Mouse (Mus musculus): ENCODE measurements around the gene Arhgef3. TPM values are rescaled to one million over a fixed set of nuclear protein-coding genes. Genes with fewer than 3 reads are reported as not detected.

The Arhgef3 gene
- polyA plus RNA-seq, 1 experiment from 2014 or later, result 4.2 TPM

- WGBS, result 77% methylated on average over 8 of the region's 8 CpGs
- H3K4me1 ChIP-seq, result 0 out of 2 replicates have a peak, but pooled peaks cover 4% of the 10 kb centered on the region
- no peak overlapping the region for H3K9ac ChIP-seq
- no peaks in the 10 kb centered on the region for H3K9me3 ChIP-seq
- ATAC-seq (ENCODE audit: low FRiP score, low read depth), result no peak
- H3K4me3 ChIP-seq, result no peak overlapping the region
- H3K27ac ChIP-seq, result no peak overlapping the region
- no peak overlapping the region for H3K4me2 ChIP-seq (replicated peaks)
- no peaks in the 10 kb centered on the region for H3K36me3 ChIP-seq
- H3K27me3 ChIP-seq (replicated peaks), result no peaks in the 10 kb centered on the region
These were observed 257.0 kb downstream of the Arhgef3 start for GRCm38 (mm10) chr14:27371669-27372076.

- ATAC-seq (ENCODE audit: low FRiP score, low read depth), result no peak
- H3K9ac ChIP-seq, result no peak overlapping the region
- no peaks in the 10 kb centered on the region for H3K36me3 ChIP-seq
- no peaks in the 10 kb centered on the region for H3K4me1 ChIP-seq
- no peak overlapping the region for H3K4me3 ChIP-seq
- H3K27ac ChIP-seq, result no peak overlapping the region
- WGBS, result 88% methylated on average over 5 of the region's 5 CpGs
- no peaks in the 10 kb centered on the region for H3K9me3 ChIP-seq
- no peak overlapping the region for H3K4me2 ChIP-seq (replicated peaks)
- no peaks in the 10 kb centered on the region for H3K27me3 ChIP-seq (replicated peaks)
These were observed 258.8 kb downstream of the Arhgef3 start for GRCm38 (mm10) chr14:27373498-27373897.

DNA sequence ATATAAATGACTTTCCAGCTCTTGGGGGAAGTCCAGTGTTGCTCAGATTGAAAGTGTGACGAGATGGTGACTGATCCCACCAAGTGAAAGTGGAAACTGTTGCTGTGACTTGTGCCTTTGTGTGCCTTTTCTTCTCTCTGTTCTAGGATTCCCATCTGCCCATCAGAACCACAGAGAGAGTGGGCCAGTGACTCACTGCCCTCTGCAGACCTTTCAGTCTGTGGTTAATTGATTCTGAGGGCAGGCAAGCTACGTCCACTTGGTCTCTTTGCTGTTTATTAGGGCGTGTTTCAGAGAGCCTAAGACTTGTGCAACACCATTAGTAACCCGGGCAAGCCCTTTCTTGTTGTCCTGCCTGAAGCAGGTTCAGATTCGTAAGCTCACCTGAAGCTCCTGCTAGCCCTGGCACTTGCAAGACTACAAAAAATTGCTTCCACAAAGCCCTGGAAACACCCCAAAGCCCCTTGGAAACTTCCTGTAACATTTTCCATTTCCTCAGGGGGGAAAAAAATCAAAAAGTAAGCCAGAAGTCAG is 261.5 kb downstream of the Arhgef3 start:
- 66% methylated on average over 5 of the region's 5 CpGs for WGBS
- no peaks in the 10 kb centered on the region for H3K9me3 ChIP-seq
- H3K9ac ChIP-seq, result no peak overlapping the region
- H3K27me3 ChIP-seq (replicated peaks), result no peaks in the 10 kb centered on the region
- H3K36me3 ChIP-seq, result no peaks in the 10 kb centered on the region
- no peak overlapping the region for H3K4me2 ChIP-seq (replicated peaks)
- H3K27ac ChIP-seq, result no peak overlapping the region
- no peak overlapping the region for H3K4me3 ChIP-seq
- H3K4me1 ChIP-seq, result no peaks in the 10 kb centered on the region
- ATAC-seq (ENCODE audit: low FRiP score, low read depth), result no peak

- no peak overlapping the region for H3K4me2 ChIP-seq (replicated peaks)
- H3K4me3 ChIP-seq, result no peak overlapping the region
- no peaks in the 10 kb centered on the region for H3K4me1 ChIP-seq
- H3K9me3 ChIP-seq, result no peaks in the 10 kb centered on the region
- H3K9ac ChIP-seq, result no peak overlapping the region
- no peak for ATAC-seq (ENCODE audit: low FRiP score, low read depth)
- no peaks in the 10 kb centered on the region for H3K27me3 ChIP-seq (replicated peaks)
- no peak overlapping the region for H3K27ac ChIP-seq
- 90% methylated on average over 7 of the region's 7 CpGs for WGBS
- H3K36me3 ChIP-seq, result no peaks in the 10 kb centered on the region
These were observed 264.0 kb downstream of the Arhgef3 start for GRCm38 (mm10) chr14:27378669-27379068.

DNA sequence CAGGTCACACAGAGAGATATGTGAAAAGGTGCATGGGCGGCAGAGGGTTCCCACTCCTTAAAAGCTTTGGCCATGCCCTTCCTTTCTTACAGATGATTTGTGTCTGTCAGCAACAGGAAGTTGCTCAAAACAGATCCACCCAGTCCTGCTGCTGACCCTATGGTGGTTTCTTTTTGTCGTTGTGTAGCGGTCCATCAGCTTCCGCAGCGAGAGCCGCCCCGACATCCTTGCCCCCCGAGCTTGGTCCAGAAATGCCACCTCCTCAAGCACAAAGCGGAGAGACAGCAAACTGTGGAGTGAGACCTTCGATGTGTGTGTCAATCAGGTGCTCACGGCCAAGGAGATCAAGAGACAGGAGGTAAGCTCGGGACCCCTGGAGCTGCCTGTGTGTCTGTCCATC is 264.7 kb downstream of the Arhgef3 start:
- H3K9ac ChIP-seq, result no peak overlapping the region
- no peaks in the 10 kb centered on the region for H3K36me3 ChIP-seq
- H3K9me3 ChIP-seq, result no peaks in the 10 kb centered on the region
- WGBS, result 92% methylated on average over 12 of the region's 12 CpGs
- no peaks in the 10 kb centered on the region for H3K27me3 ChIP-seq (replicated peaks)
- no peak for ATAC-seq (ENCODE audit: low FRiP score, low read depth)
- no peak overlapping the region for H3K4me2 ChIP-seq (replicated peaks)
- no peak overlapping the region for H3K4me3 ChIP-seq
- no peaks in the 10 kb centered on the region for H3K4me1 ChIP-seq
- H3K27ac ChIP-seq, result no peak overlapping the region

- 88% methylated on average over 7 of the region's 7 CpGs for WGBS
- H3K4me2 ChIP-seq (replicated peaks), result no peak overlapping the region
- H3K9me3 ChIP-seq, result no peaks in the 10 kb centered on the region
- H3K27ac ChIP-seq, result no peak overlapping the region
- no peaks in the 10 kb centered on the region for H3K36me3 ChIP-seq
- ATAC-seq (ENCODE audit: low FRiP score, low read depth), result no peak
- H3K4me3 ChIP-seq, result no peak overlapping the region
- no peak overlapping the region for H3K9ac ChIP-seq
- H3K27me3 ChIP-seq (replicated peaks), result no peaks in the 10 kb centered on the region
- no peaks in the 10 kb centered on the region for H3K4me1 ChIP-seq
These were observed 266.8 kb downstream of the Arhgef3 start for GRCm38 (mm10) chr14:27381459-27381858.

DNA sequence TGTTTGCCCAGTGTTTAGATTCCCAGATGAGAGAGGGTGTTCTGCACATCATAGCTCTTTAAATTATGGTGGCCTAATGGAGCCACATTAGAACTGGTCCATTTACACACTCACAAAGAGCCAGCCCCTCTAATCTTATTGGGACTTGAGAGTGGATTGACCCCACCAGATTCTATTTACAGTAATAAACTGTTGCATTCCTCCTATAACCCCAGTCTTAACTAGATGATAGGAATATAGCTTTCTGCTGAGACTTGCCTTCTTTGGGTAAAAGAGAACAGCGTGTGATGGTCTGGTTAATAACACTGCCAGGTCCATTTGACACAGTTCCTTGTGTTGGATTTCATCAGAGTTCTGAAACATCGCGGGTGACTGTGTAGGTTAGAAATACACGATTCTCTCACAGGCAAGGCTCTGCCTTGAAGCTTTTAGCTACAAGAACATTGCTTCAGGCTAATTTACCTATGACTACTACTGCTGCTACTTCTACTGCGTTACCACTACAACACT is 268.7 kb downstream of the Arhgef3 start:
- no peaks in the 10 kb centered on the region for H3K27me3 ChIP-seq (replicated peaks)
- H3K4me2 ChIP-seq (replicated peaks), result no peak overlapping the region
- ATAC-seq (ENCODE audit: low FRiP score, low read depth), result no peak
- WGBS, result 92% methylated on average over 5 of the region's 5 CpGs
- H3K4me3 ChIP-seq, result no peak overlapping the region
- H3K9ac ChIP-seq, result no peak overlapping the region
- no peaks in the 10 kb centered on the region for H3K4me1 ChIP-seq
- H3K27ac ChIP-seq, result no peak overlapping the region
- H3K9me3 ChIP-seq, result no peaks in the 10 kb centered on the region
- H3K36me3 ChIP-seq, result no peaks in the 10 kb centered on the region

DNA sequence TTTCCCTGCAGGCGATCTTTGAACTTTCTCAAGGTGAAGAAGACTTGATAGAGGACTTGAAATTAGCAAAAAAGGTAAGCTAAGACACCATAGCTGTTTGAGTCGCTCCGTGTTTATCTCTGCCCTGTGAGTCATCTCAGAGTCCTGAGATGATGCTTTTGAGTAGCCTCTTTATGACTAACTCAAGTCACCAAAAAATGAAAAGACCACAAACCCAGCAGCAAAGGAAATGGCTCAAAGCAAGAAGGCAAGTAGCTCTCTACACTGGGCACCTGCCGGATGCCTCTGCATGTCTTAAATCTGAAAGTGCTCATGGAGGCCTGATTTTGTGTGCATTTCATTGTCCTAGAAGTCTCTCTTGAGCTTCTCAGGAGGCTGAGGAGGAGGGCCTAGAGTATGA is 269.4 kb downstream of the Arhgef3 start:
- H3K27ac ChIP-seq, result no peak overlapping the region
- WGBS, result 93% methylated on average over 4 of the region's 4 CpGs
- ATAC-seq (ENCODE audit: low FRiP score, low read depth), result no peak
- H3K36me3 ChIP-seq, result no peaks in the 10 kb centered on the region
- H3K4me1 ChIP-seq, result no peaks in the 10 kb centered on the region
- no peaks in the 10 kb centered on the region for H3K9me3 ChIP-seq
- no peak overlapping the region for H3K4me2 ChIP-seq (replicated peaks)
- H3K9ac ChIP-seq, result no peak overlapping the region
- no peaks in the 10 kb centered on the region for H3K27me3 ChIP-seq (replicated peaks)
- H3K4me3 ChIP-seq, result no peak overlapping the region

DNA sequence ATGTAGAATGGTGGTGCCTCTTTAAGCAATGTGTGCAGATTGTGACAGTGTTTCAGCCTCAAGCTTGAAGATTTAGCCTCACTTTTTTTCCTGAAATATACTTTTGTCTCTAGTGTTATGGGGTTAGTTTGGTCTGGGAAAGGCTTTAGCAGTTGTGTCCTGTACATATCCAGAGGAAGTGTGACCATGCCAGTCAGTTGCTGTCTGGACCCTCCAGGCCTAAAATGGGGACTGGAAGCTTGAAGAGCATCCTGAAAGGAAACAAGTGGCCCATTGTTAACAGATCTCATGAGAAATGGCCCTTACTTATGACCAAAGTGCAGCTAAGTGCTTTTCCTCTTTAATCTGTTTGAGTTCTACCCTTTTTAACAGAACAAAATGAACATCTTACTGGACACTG is 273.9 kb downstream of the Arhgef3 start:
- no peaks in the 10 kb centered on the region for H3K9me3 ChIP-seq
- no peaks in the 10 kb centered on the region for H3K36me3 ChIP-seq
- H3K4me1 ChIP-seq, result no peaks in the 10 kb centered on the region
- H3K27ac ChIP-seq, result no peak overlapping the region
- H3K4me2 ChIP-seq (replicated peaks), result no peak overlapping the region
- H3K4me3 ChIP-seq, result no peak overlapping the region
- no peak for ATAC-seq (ENCODE audit: low FRiP score, low read depth)
- no peaks in the 10 kb centered on the region for H3K27me3 ChIP-seq (replicated peaks)
- no peak overlapping the region for H3K9ac ChIP-seq

DNA sequence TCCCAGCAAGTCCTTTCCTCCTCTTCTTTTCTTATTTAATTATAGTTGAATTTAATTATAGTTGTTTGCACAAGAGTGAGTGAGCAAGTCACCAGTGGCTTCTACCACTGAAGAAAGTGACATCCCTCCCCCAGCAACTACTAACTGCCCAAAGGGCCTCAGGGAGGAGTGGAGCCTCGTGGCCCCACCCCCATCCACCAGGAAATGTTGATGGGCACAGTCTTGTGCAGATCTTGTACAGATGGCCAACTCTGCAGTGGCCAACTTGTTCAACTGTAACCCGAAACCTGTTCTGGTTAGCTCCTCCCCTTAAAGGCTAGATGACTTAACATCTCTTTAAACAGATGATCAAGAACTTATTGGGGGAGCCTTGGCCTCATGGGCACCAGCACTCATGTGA is 275.0 kb downstream of the Arhgef3 start:
- no peaks in the 10 kb centered on the region for H3K9me3 ChIP-seq
- no peak overlapping the region for H3K4me3 ChIP-seq
- WGBS, result 77% methylated on average over 2 of the region's 2 CpGs
- no peak overlapping the region for H3K27ac ChIP-seq
- no peak for ATAC-seq (ENCODE audit: low FRiP score, low read depth)
- H3K9ac ChIP-seq, result no peak overlapping the region
- H3K4me1 ChIP-seq, result no peaks in the 10 kb centered on the region
- H3K4me2 ChIP-seq (replicated peaks), result no peak overlapping the region
- no peaks in the 10 kb centered on the region for H3K36me3 ChIP-seq
- H3K27me3 ChIP-seq (replicated peaks), result no peaks in the 10 kb centered on the region

DNA sequence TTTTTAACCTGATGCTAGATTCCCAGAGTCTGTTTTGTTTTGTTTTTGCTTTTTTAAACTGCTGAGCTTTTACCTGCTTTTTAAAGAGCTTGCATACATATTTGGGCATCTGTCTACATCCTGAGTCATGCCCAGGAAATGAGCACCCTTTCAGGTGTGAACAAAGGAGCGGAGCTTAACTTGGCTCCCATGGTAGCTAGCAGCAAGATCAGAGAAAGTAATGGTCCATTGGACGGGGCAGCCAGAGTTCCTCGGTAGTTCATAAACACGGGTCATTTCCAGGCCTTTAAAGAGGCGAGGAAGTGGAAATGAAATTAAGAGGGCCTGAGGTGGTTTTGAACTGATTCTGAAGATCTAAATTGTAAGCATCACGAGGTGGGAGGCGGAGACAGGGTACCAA is 276.0 kb downstream of the Arhgef3 start:
- Histone ChIP-seq H3K27ac (no peak overlapping the region), H3K9ac (no peak overlapping the region), H3K4me2 (replicated peaks) (no peak overlapping the region), H3K9me3 (no peaks in the 10 kb centered on the region), H3K4me1 (no peaks in the 10 kb centered on the region), H3K36me3 (no peaks in the 10 kb centered on the region), H3K27me3 (replicated peaks) (no peaks in the 10 kb centered on the region), H3K4me3 (no peak overlapping the region)
- no peak for ATAC-seq (ENCODE audit: low FRiP score, low read depth)
- 59% methylated on average over 7 of the region's 7 CpGs for WGBS

DNA sequence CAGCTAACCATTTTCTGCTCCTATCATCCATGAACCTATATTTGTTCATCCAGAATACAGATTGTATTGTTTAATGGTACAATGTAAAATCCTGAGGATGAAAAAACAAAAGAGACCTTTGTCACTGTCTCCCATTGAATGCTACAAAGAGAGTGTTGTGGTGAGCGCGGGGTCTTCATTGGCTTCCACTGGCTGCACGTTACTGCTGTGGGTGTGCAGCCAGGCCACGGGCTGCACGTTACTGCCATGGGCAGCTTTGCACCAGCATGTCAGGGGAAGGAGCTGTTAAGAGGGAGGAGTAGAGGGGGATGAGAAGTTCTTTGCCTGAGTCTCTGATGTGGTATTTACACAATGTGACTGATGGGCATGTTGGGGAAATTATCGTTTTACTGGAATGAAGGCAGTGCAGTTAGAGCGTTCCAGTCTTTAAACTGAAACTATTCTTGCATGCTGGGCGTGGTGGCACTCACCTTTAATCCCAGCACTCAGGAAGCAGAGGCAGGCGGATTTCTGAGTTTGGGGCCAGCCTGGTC is 277.1 kb downstream of the Arhgef3 start:
- no peak for ATAC-seq (ENCODE audit: low FRiP score, low read depth)
- Histone ChIP-seq H3K9ac (no peak overlapping the region), H3K27me3 (replicated peaks) (no peaks in the 10 kb centered on the region)

DNA sequence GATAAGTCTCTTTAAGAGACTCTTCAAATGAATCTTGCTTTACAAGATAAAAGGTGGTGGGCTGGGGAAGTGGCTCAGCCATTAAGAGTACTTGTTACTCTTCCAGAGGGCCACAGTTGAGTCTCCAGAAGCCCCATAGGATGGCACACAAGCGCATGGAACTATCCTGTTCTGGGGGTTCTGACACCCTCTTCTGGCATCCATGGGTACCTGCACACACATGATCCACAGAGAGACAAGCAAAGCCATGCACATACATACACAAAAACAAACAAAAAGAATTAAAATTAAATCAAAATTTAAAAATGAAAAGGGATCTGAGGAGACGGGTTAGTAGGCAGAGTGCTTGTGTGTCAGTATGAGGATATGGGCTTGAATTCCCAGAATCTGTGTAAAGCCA is 278.0 kb downstream of the Arhgef3 start:
- no peaks in the 10 kb centered on the region for H3K36me3 ChIP-seq
- H3K4me1 ChIP-seq, result no peaks in the 10 kb centered on the region
- no peak overlapping the region for H3K9ac ChIP-seq
- H3K4me2 ChIP-seq (replicated peaks), result no peak overlapping the region
- no peak overlapping the region for H3K4me3 ChIP-seq
- no peak overlapping the region for H3K27ac ChIP-seq
- no peak for ATAC-seq (ENCODE audit: low FRiP score, low read depth)
- no peaks in the 10 kb centered on the region for H3K9me3 ChIP-seq
- no peaks in the 10 kb centered on the region for H3K27me3 ChIP-seq (replicated peaks)
- 91% methylated on average over 2 of the region's 2 CpGs for WGBS

More for the DNA sequence above, 277.1 kb downstream of the Arhgef3 start:
- Histone ChIP-seq H3K36me3 (no peaks in the 10 kb centered on the region), H3K4me1 (no peaks in the 10 kb centered on the region), H3K9me3 (no peaks in the 10 kb centered on the region), H3K4me2 (replicated peaks) (no peak overlapping the region), H3K27ac (no peak overlapping the region), H3K4me3 (no peak overlapping the region)
- 72% methylated on average over 9 of the region's 9 CpGs for WGBS

All from neural tube, embryonic 12.5 days (tissue).